Mouse (Mus musculus): Measurements from ENCODE around the gene Slc9a9. TPM values are rescaled to one million over a fixed set of nuclear protein-coding genes. Genes with fewer than 3 reads are reported as not detected.
"Not testable (repeated sequence)": the region's sequence is repeated elsewhere in the genome, so short reads cannot be mapped to it uniquely, and the experiment has no call there.

The Slc9a9 gene
- total RNA-seq (2021), result 10 to 100 TPM; 23.1 to 23.7 TPM
- long read RNA-seq, experiment 1, transcript Slc9a9-201 (16 exons, 3,468 nt), result major isoform, 19 of 26 reads
- long read RNA-seq, experiment 1, partial matches to known transcripts, result 2 of 26 reads
- long read RNA-seq, experiment 1, other reads (novel, unspliced or antisense), result 5 of 26 reads
- long read RNA-seq, experiment 2, transcript Slc9a9-201 (16 exons, 3,468 nt), result major isoform, 12 of 17 reads
- long read RNA-seq, experiment 2, partial matches to known transcripts, result 3 of 17 reads
- long read RNA-seq, experiment 2, other reads (novel, unspliced or antisense), result 2 of 17 reads

DNA sequence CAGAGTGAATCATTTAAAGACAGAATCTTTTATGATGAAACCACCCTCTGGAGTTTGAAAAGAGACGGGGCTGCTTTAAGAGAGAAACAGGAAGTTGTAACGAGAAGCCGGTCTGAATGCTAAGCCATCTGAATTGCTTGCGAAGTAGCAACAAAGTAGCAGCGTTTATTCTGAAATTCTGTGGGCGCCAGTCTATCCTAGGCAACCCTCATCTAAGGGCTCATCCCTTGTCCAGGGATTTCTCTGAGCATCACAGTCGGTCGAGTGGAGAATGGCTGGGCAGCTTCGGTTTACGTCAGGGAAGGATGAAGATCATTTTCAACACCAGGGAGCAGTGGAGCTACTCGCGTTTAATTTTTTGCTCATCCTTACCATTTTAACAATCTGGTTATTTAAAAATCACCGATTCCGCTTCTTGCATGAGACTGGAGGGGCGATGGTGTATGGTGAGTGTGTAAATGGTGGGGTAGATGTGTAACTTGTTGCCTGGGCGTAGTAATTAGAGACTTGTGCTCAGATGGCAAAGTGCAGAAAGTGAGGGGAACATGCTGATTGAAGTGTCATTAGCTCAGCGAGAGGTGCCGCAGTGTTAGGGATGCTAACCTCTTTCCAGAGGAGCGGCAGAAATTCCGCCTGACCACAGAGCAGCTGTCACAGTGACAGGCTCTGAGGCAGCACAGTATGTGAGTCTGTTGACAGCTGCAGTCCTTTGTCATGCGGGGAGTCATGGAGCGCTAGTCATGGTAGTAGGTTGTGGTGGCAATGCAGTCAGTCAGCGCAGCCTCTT is at the start of gene Slc9a9:
Slc9a9 (plus strand) TSS at position 119 of the 787 bp plus-strand sequence.
- intact Hi-C loops (cut with DNase I), result loop anchor here (5.0 kb wide), 1 partner anchor 133 kb away; the partner anchor contains the start of gene 1190002N15Rik
- DNase-seq (ENCODE audit: extremely low spot score in 1 of 2, low spot score in 2 of 2), result peak; percentile 35 to 55
- peak within 1 kb of the TSS; percentile 79 for H3K27ac ChIP-seq
- TF ChIP-seq CTCF (IDR thresholded peaks at IDR 0.05), result peak; percentile 4
- H3K4me3 ChIP-seq, result peak within 1 kb of the TSS; percentile 78

DNA sequence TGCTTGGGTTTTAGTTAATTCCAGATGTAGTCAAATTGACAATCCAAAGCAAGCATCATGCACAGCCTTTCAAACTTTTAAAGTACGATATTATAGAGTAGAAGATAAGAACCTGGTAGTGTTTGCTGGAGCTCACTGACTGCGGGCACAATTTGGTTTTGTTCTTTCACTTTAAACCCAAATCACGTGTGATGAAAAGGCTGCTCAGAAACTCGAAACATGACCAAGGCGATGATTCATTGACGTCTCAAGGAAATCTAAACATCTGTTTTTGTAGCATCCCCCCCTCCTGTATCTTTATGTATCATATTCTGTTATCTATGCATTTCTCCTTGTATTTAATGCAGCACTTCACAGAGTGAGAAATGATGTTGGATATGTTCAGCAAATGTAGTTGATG is 49.4 kb upstream of the Slc9a9 start:
- TF ChIP-seq CTCF (IDR thresholded peaks at IDR 0.05), result no peak
- no peak for DNase-seq (ENCODE audit: extremely low spot score in 1 of 2, low spot score in 2 of 2)
- H3K27ac ChIP-seq, result no peak overlapping the region
- intact Hi-C loops (cut with DNase I), result no loop called here
- H3K4me3 ChIP-seq, result no peak overlapping the region

DNA sequence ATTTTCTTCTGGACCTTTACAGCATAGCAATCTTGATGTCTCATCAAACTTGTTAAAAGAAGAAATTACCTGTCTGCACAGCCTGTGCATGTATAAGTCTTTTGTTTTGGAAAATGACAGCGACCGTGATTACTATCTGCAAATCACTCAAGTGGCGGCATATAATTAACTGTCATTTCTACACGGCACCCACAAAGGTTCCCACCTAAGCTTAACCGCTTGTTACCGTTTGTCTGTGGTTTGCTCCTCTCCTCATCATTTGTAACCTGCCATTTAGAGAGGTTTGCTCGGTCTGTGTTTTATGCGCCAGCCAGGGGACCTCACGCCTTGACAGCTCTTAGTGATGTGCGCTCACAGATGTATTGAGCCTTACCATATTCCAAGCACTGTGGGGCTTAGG is 48.9 kb upstream of the Slc9a9 start:
- no peak overlapping the region for H3K4me3 ChIP-seq
- TF ChIP-seq CTCF (IDR thresholded peaks at IDR 0.05), result no peak
- DNase-seq (ENCODE audit: extremely low spot score in 1 of 2, low spot score in 2 of 2), result no peak
- H3K27ac ChIP-seq, result no peak overlapping the region
- intact Hi-C loops (cut with DNase I), result no loop called here

DNA sequence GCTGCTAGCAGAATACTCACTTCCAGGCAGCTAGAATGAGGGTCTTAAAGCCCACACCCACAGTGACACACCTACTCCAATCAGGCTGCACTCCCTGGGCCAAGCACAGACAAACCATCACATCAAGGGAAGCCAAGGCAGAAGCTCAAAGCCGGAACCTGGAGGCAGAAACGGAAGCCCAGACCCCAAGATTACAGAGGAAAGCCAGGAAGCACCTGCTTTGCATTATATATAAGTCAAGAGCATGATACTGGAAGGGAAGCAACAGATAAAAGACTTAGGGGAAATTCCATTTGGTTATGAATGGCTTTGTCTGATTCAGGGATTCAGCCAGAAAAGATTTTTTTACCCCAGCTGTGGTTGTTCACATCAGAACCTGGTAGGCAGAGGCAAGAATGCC is 47.8 kb upstream of the Slc9a9 start:
- Histone ChIP-seq H3K4me3 (no peak overlapping the region), H3K27ac (no peak overlapping the region)
- TF ChIP-seq CTCF (IDR thresholded peaks at IDR 0.05), result no peak
- intact Hi-C loops (cut with DNase I), result no loop called here
- no peak for DNase-seq (ENCODE audit: extremely low spot score in 1 of 2, low spot score in 2 of 2)

DNA sequence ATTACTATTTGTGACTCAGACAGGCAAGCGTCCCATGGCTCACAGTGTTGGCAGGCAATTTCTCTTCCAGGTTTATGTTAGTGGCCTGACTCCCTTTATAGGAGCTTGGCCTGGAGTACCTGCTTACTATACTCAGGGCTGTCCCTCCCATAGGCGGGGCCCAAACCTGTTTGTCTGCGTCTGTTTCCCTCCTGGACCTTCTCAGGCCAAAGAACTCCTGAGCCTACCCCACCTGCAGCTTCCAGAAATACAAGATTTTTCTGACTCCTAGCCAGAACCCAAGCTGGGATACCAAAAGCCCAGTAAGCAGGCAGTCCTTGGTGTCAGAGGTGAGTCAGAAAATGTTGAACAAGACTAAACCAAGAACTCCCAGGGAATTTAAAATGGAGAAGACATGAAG is 43.0 kb upstream of the Slc9a9 start:
- Histone ChIP-seq H3K27ac (no peak overlapping the region), H3K4me3 (no peak overlapping the region)
- DNase-seq (ENCODE audit: extremely low spot score in 1 of 2, low spot score in 2 of 2), result no peak
- TF ChIP-seq CTCF (IDR thresholded peaks at IDR 0.05), result no peak
- intact Hi-C loops (cut with DNase I), result no loop called here

DNA sequence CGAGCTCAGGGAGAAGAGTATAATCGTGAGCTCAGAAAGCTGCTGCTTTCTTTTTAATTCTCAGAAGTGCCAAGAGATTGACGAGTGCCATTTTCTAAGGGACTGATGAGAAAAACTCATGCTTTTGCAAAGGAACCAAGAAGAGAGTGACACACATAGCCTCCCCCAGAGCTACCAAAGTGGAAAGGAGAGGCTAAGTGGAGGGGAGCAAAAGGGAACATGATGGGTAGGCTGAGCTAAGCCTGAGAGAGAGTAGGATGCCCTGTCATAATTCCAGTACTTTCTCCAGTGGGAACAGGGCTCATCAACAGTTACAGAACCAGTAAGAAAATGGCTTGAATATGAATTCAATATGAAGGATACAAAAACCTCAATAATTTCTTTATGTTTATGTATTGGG is 40.8 kb upstream of the Slc9a9 start:
- no peak for DNase-seq (ENCODE audit: extremely low spot score in 1 of 2, low spot score in 2 of 2)
- TF ChIP-seq CTCF (IDR thresholded peaks at IDR 0.05), result no peak
- intact Hi-C loops (cut with DNase I), result no loop called here
- no peak overlapping the region for H3K27ac ChIP-seq
- no peak overlapping the region for H3K4me3 ChIP-seq

DNA sequence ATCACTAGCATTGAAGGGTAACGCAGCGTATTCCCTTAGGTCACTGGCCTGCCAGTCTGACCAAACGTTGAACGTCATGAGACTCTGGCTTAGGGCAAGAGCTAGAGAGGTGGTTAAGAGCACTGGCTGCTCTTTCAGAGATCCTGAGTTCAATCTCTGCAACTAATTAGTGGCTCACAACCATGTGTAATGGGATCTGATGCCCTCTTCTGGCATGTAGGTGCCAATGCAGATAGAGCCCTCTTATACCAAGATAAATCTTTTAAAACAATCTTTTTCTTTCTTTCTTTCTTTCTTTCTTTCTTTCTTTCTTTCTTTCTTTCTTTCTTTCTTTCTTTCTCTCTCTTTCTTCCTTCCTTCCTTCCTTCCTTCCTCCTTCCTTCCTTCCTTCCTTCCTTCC is 35.4 kb upstream of the Slc9a9 start:
- H3K4me3 ChIP-seq; H3K27ac ChIP-seq; DNase-seq (ENCODE audit: extremely low spot score in 1 of 2, low spot score in 2 of 2); intact Hi-C loops (cut with DNase I): not testable (repeated sequence)
- TF ChIP-seq CTCF (IDR thresholded peaks at IDR 0.05), result peak; percentile 30

DNA sequence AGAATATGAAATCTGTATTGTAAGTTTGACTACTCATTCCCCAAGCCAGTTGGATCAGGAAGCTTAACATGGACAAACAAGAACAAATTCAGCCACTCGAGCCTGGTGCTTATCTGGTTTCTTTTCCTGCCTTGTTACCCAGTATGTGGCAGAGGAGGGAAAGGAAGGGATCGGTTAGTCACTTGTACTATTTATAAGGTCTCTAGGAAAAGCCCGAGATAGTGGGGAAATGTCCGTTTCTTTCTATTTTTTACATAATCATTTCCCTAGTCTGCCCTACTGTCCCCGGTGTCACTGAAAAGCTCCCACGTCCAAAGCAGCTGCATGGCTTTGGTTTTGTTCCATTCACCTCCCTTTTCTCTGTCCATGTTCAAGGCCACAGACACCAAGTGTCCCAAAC is 24.1 kb upstream of the Slc9a9 start:
- Histone ChIP-seq H3K4me3 (no peak overlapping the region), H3K27ac (no peak overlapping the region)
- DNase-seq (ENCODE audit: extremely low spot score in 1 of 2, low spot score in 2 of 2), result no peak
- intact Hi-C loops (cut with DNase I), result no loop called here
- no peak for TF ChIP-seq CTCF (IDR thresholded peaks at IDR 0.05)

DNA sequence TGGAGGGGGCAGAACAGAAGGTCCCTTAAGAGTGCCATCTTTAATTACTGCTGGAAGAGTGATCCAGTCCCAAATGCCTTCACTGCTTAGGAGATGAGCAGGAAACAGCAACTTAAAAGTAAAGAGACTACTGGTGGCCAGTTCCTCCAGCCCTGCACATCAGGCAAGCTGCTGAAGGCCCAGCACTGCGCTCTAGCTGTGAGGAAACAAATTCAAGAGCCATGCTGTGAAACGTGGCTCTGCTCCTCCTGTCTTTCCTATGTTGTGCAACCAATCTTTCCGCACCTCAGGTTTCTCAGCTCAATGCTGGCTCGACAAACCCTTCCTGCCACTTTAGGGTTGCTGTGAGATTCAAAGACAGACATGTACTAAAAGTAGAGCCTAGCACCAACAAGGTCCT is 22.3 kb upstream of the Slc9a9 start:
- intact Hi-C loops (cut with DNase I), result no loop called here
- TF ChIP-seq CTCF (IDR thresholded peaks at IDR 0.05), result no peak
- no peak overlapping the region for H3K27ac ChIP-seq
- H3K4me3 ChIP-seq, result no peak overlapping the region
- DNase-seq (ENCODE audit: extremely low spot score in 1 of 2, low spot score in 2 of 2), result no peak

DNA sequence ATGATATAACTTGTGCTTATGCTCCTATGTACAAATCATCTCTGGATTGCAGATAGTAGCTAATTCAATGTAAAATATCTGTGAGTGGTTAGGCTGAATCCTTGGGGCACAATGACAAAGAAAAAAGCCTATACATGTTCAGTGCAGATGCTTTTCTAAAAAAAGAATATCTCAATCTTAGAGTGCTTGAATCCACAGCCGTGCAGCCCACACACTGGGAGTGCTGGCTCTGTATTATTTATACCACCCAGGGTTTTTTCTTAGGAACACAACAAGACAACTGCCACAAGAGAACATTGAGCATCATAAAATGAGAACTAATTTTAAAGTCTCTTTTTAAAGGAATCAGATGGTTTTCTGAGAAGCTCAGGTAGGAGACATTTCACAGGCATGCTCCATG is 19.7 kb upstream of the Slc9a9 start:
- intact Hi-C loops (cut with DNase I), result loop anchor here (5.0 kb wide), 1 partner anchor 672 kb away; no protein-coding TSS in a partner anchor
- TF ChIP-seq CTCF (IDR thresholded peaks at IDR 0.05), result no peak
- peak overlapping the region; percentile 63; the same call in 1 of the 2 replicates for H3K27ac ChIP-seq
- no peak overlapping the region for H3K4me3 ChIP-seq
- DNase-seq (ENCODE audit: extremely low spot score in 1 of 2, low spot score in 2 of 2), result peak; percentile 23 to 25

DNA sequence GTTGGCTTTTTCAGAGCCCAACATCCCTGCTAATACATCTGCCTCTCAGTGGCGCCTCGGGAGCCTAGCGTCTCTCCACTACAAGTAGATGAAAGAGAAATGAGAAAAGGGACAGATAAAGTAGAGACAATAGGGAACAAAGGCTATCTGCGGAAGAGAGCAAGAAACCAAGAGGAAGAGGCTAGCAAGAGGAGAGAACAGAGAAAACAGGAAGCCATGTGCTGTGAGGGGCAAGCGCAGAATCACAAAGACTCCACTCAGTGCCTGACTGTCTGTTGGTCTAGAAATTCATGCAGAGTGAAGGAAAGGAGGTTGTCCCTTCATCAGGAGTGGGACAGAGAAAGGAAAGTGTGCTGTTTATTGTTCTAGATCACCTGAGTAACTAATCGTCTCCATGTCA is 16.5 kb upstream of the Slc9a9 start:
- TF ChIP-seq CTCF (IDR thresholded peaks at IDR 0.05), result no peak
- intact Hi-C loops (cut with DNase I), result loop anchor here (5.0 kb wide), 1 partner anchor 669 kb away; no protein-coding TSS in a partner anchor
- Histone ChIP-seq H3K4me3 (no peak overlapping the region), H3K27ac (no peak overlapping the region)
- DNase-seq (ENCODE audit: extremely low spot score in 1 of 2, low spot score in 2 of 2), result no peak

DNA sequence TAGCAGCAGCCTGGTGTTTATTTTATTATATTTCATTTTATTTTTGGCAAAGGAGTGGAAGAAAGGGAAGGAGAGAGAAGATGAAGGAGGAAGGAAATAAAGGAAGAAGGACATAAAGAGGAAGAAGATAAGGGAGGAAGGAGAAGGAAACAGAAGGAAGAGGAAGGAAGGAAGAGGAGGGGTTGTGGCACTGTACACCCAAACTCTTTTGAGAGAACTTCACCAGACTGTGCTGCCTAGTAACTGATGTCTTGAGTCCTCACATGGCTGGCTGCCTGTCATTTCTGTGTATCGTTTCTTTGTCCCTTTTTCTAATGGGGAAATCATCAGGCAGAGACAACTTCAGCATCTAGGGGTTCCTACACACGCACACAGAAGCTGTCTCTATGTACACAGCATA is 15.9 kb upstream of the Slc9a9 start:
- H3K4me3 ChIP-seq, result no peak overlapping the region
- no peak for DNase-seq (ENCODE audit: extremely low spot score in 1 of 2, low spot score in 2 of 2)
- intact Hi-C loops (cut with DNase I), result loop anchor here (5.0 kb wide), 1 partner anchor 668 kb away; no protein-coding TSS in a partner anchor
- no peak overlapping the region for H3K27ac ChIP-seq
- no peak for TF ChIP-seq CTCF (IDR thresholded peaks at IDR 0.05)

Data from left cerebral cortex, adult 2 months (tissue).